ENCODE assay signal across 14 mouse cellular contexts in the genomic region with DNA sequence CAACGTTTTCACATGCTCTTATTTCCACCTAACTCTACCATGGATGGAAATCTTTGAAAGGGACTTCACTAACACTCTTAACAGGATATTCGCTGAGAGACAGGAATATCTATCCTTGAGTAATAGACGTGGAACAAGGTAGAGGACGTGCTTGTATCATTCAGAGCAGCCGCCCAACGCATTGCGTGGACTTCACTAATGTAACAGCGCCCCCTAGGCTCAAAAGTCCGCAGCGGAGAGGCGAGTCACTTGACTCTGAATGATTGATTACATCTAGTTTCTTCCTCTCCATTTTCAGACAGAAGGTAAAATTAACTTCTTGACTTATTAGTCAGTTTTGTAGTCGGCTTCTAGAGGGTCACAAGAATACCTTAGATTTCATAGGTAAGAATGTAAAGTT.
DNase-seq lines count a peak whose midpoint lies in the region; ATAC-seq lines count a peak whose summit lies in the region.
"Had no signal": no experiment of that assay in that cellular context is flagged by ENCODE, and none has a peak within 500 bp of the region (broad histone marks: within the 10 kb centered on the region; RNA-seq: fewer than 3 reads in every experiment).

No protein-coding gene starts in this region.

- H3K9ac ChIP-seq in limb, embryonic 11.5 days (ENCODE audit: low read length), result no peak overlapping the region
- H3K9ac ChIP-seq: liver, embryonic 15.5 days; neural tube, embryonic 15.5 days had no signal

- DNase-seq in cerebellum, postnatal 14 days, result peak; percentile 2 to 17
- DNase-seq in cerebellum, adult 11 months, result no peak
- DNase-seq in limb, embryonic 11.5 days (ENCODE audit: low spot score), result peak; percentile 42
- DNase-seq in limb, embryonic 10.5 days (ENCODE audit: low spot score), result no peak
- peak; percentile 5 for DNase-seq in urinary bladder, postnatal 14 days (ENCODE audit: low spot score)
- DNase-seq in urinary bladder, adult 18-20 months (ENCODE audit: low spot score in 2 of 2), result no peak
- peak; percentile 41 for DNase-seq in testis, postnatal 10 days (ENCODE audit: low spot score)
- DNase-seq in ovary, adult 18-20 months (ENCODE audit: low spot score), result no peak
- DNase-seq: B cell, adult 2 months; thymus, postnatal 14 days had no signal

- H3K27ac ChIP-seq in limb, embryonic 11.5 days (replicated peaks; ENCODE audit: low read depth, low read length), result no peak overlapping the region
- H3K27ac ChIP-seq in limb, embryonic 10.5 days, result no peak overlapping the region
- H3K27ac ChIP-seq: left cerebral cortex, adult 2 months; liver, embryonic 15.5 days; neural tube, embryonic 15.5 days had no signal

- H3K27me3 ChIP-seq in limb, embryonic 11.5 days (ENCODE audit: control insufficient read depth, insufficient read depth, low read length), result no peaks in the 10 kb centered on the region
- H3K27me3 ChIP-seq in limb, embryonic 10.5 days (ENCODE audit: low read depth, poor library complexity, severe bottlenecking), result no peaks in the 10 kb centered on the region
- H3K27me3 ChIP-seq: liver, embryonic 15.5 days; neural tube, embryonic 15.5 days; Patski had no signal

- no peak overlapping the region for H3K4me2 ChIP-seq in limb, embryonic 11.5 days (ENCODE audit: low read depth, severe bottlenecking)
- H3K4me2 ChIP-seq: liver, embryonic 15.5 days; neural tube, embryonic 15.5 days had no signal

- no peaks in the 10 kb centered on the region for H3K36me3 ChIP-seq in limb, embryonic 11.5 days (ENCODE audit: control insufficient read depth, insufficient read depth, low read length)
- no peaks in the 10 kb centered on the region for H3K36me3 ChIP-seq in limb, embryonic 10.5 days
- H3K36me3 ChIP-seq: liver, embryonic 15.5 days; neural tube, embryonic 15.5 days had no signal

- H3K4me3 ChIP-seq in limb, embryonic 11.5 days (ENCODE audit: low read depth, low read length), result no peak overlapping the region
- H3K4me3 ChIP-seq in limb, embryonic 10.5 days, result no peak overlapping the region
- H3K4me3 ChIP-seq: left cerebral cortex, adult 2 months; liver, embryonic 15.5 days; neural tube, embryonic 15.5 days had no signal

- H3K4me1 ChIP-seq in limb, embryonic 11.5 days (ENCODE audit: control insufficient read depth, insufficient read depth, low read length), result no peaks in the 10 kb centered on the region
- no peaks in the 10 kb centered on the region for H3K4me1 ChIP-seq in limb, embryonic 10.5 days
- H3K4me1 ChIP-seq: liver, embryonic 15.5 days; neural tube, embryonic 15.5 days had no signal

- no peak for ATAC-seq in limb, embryonic 11.5 days (ENCODE audit: insufficient number of reproducible peaks, low FRiP score, low TSS enrichment, low read depth)
- ATAC-seq: Patski had no signal

- WGBS in limb, embryonic 11.5 days, result 59% methylated on average over 12 of the region's 12 CpGs
- 49% methylated on average over 12 of the region's 12 CpGs for WGBS in limb, embryonic 10.5 days

- H3K9me3 ChIP-seq in limb, embryonic 11.5 days (ENCODE audit: control insufficient read depth, low read length), result no peaks in the 10 kb centered on the region
- no peaks in the 10 kb centered on the region for H3K9me3 ChIP-seq in limb, embryonic 10.5 days (replicated peaks)
- H3K9me3 ChIP-seq: liver, embryonic 15.5 days; neural tube, embryonic 15.5 days had no signal

Comparison
In these comparisons a context has a peak if more than half of its experiments do, and no peak if none do; other contexts are left out.
1. DNase-seq: peak in cerebellum, postnatal 14 days (2 of 2), limb, embryonic 11.5 days (single experiment), urinary bladder, postnatal 14 days (single experiment) and testis, postnatal 10 days (single experiment); none in cerebellum, adult 11 months (single experiment), limb, embryonic 10.5 days (single experiment), urinary bladder, adult 18-20 months (0 of 2) and ovary, adult 18-20 months (single experiment).